ENCODE assay signal across 20 mouse cellular contexts in the genomic region with DNA sequence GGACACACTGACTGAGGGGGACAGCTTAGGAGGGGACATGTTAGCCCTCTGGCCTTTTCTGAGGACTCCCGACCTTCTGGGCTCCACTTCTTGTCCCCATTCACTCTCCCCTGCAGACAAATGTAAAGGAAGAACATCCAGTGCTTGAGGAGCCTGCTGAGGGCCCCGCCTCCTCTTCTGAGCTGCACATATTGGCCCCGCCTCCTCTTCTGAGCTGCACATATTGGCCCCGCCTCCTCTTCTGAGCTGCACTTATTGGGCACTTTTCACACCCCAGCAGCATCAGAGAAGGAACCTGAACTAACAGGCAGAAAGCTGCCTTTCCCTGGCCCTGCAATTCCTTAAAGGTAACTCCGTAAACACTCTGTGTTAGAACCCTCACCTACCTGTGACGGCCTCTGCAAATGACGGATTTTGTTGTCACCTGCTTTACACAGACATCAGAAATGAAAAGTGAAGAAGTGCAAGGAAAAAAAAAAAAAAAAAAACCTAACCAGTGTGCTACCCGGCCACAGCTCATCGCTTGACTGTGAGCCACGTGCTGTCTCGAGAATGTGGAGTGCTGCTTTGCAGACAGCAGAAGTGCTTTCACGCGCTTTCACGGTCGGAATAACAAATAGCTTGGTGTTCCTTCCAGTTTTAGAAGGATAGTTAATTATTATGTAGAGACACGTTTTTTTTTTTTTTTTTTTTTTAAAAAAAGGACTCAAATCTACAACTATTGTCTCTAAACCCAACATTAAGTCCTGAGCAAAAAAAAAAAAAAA.
DNase-seq lines count a peak whose midpoint lies in the region; ATAC-seq lines count a peak whose summit lies in the region.
"Had no signal": no experiment of that assay in that cellular context is flagged by ENCODE, and none has a peak within 500 bp of the region (broad histone marks: within the 10 kb centered on the region; RNA-seq: fewer than 3 reads in every experiment).

No protein-coding gene starts in this region.

- no peaks in the 10 kb centered on the region for H3K36me3 ChIP-seq in forebrain, embryonic 11.5 days (ENCODE audit: control insufficient read depth, insufficient read depth, low read length)
- H3K36me3 ChIP-seq in forebrain, embryonic 10.5 days (replicated peaks), result no peaks in the 10 kb centered on the region
- H3K36me3 ChIP-seq: G1E; heart, embryonic 15.5 days; midbrain, embryonic 10.5 days had no signal

- no peak for DNase-seq in forebrain, embryonic 11.5 days (ENCODE audit: low spot score)
- no peak for DNase-seq in forebrain, embryonic 10.5 days (ENCODE audit: extremely low spot score, low spot score)
- peak; percentile 7 to 31 for DNase-seq in kidney, postnatal 36 days
- no peak for DNase-seq in kidney, adult 11 months
- DNase-seq in brain, adult 2 months (ENCODE audit: low read depth, low spot score), result peak; percentile 58
- DNase-seq in lung, postnatal 36 days, result peak; percentile 60
- no peak for DNase-seq in layer of hippocampus, postnatal 36 days
- DNase-seq in adrenal gland, adult 2 months, result no peak
- DNase-seq: adrenal gland, postnatal 36 days; cerebellum, adult 11 months; heart, adult 11 months; kidney, postnatal 10 days; right cerebral cortex, postnatal 4 days; thymus, postnatal 36 days had no signal

- no peaks in the 10 kb centered on the region for H3K27me3 ChIP-seq in forebrain, embryonic 11.5 days (ENCODE audit: control insufficient read depth, insufficient read depth, low read length)
- H3K27me3 ChIP-seq in forebrain, embryonic 10.5 days (ENCODE audit: poor library complexity, severe bottlenecking), result no peaks in the 10 kb centered on the region
- H3K27me3 ChIP-seq: heart, embryonic 15.5 days had no signal

- no peak overlapping the region for H3K4me3 ChIP-seq in forebrain, embryonic 11.5 days (ENCODE audit: low read depth, low read length)
- H3K4me3 ChIP-seq in forebrain, embryonic 10.5 days, result no peak overlapping the region
- H3K4me3 ChIP-seq: heart, embryonic 15.5 days; midbrain, embryonic 10.5 days; myocyte had no signal

- no peak overlapping the region for H3K9ac ChIP-seq in forebrain, embryonic 11.5 days (ENCODE audit: low read length)
- H3K9ac ChIP-seq: heart, embryonic 15.5 days; hindbrain, embryonic 14.5 days; liver, embryonic 14.5 days had no signal

- H3K4me1 ChIP-seq in forebrain, embryonic 11.5 days (replicated peaks; ENCODE audit: control insufficient read depth, insufficient read depth, low read length), result no peaks in the 10 kb centered on the region
- H3K4me1 ChIP-seq in forebrain, embryonic 10.5 days, result peaks cover 10% of the 10 kb centered on the region; the same call in 1 of the 2 replicates
- H3K4me1 ChIP-seq: heart, embryonic 15.5 days had no signal

- H3K9me3 ChIP-seq in forebrain, embryonic 11.5 days (ENCODE audit: control insufficient read depth, low read length), result no peaks in the 10 kb centered on the region
- H3K9me3 ChIP-seq in forebrain, embryonic 10.5 days, result no peaks in the 10 kb centered on the region
- H3K9me3 ChIP-seq: G1E; heart, embryonic 15.5 days; midbrain, embryonic 10.5 days had no signal

- peak; percentile 49; the same call in 1 of the 2 replicates for ATAC-seq in forebrain, embryonic 11.5 days (replicated peaks; ENCODE audit: low FRiP score)

- H3K27ac ChIP-seq in forebrain, embryonic 11.5 days (ENCODE audit: low read depth, low read length), result no peak overlapping the region
- H3K27ac ChIP-seq in forebrain, embryonic 10.5 days, result no peak overlapping the region
- H3K27ac ChIP-seq: heart, embryonic 15.5 days; hindbrain, embryonic 14.5 days; liver, embryonic 14.5 days; midbrain, embryonic 10.5 days had no signal

- H3K4me2 ChIP-seq in forebrain, embryonic 11.5 days (ENCODE audit: low read depth, low read length, severe bottlenecking), result no peak overlapping the region
- H3K4me2 ChIP-seq: heart, embryonic 15.5 days; hindbrain, embryonic 14.5 days had no signal

- 64% methylated on average over 16 of the region's 16 CpGs for WGBS in forebrain, embryonic 11.5 days
- WGBS in forebrain, embryonic 10.5 days, result 73% methylated on average over 16 of the region's 16 CpGs

Comparison
In these comparisons a context has a peak if more than half of its experiments do, and no peak if none do; other contexts are left out.
1. DNase-seq: peak in kidney, postnatal 36 days (2 of 2), brain, adult 2 months (single experiment) and lung, postnatal 36 days (single experiment); none in forebrain, embryonic 11.5 days (single experiment), forebrain, embryonic 10.5 days (single experiment), kidney, adult 11 months (single experiment), layer of hippocampus, postnatal 36 days (0 of 2) and adrenal gland, adult 2 months (single experiment).